10 mouse cellular contexts compared by ENCODE assay signal in the genomic region with DNA sequence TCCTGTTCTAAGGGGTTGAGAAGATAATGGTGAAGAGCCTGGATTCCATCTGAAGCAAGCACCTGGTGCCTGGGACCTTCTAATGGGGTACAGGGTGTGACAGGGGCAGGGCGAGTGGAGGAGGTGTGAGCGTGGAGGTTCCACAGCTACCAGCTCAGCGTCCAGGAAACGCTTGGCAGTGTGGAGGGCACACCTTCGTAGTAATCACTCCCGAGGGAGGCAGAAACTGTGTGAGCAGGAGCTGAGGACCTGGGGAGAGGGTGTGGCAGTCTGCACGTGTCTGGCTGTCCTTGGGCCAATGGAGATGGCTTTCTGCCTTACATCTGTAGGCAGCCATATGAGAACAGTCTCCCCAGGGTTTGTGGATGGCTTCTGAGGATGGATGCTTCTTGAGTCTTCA. TPM values are rescaled to one million over a fixed set of nuclear protein-coding genes. Genes with fewer than 3 reads are reported as not detected.
DNase-seq lines count a peak whose midpoint lies in the region; ATAC-seq and TF ChIP-seq lines count a peak whose summit lies in the region.
"Had no signal": no experiment of that assay in that cellular context is flagged by ENCODE, and none has a peak within 500 bp of the region (broad histone marks: within the 10 kb centered on the region; RNA-seq: fewer than 3 reads in every experiment).

No protein-coding gene starts in this region.

- H3K4me3 ChIP-seq in liver, postnatal 0 days (ENCODE audit: low read depth, low read length) = no peak overlapping the region
- no peak overlapping the region for H3K4me3 ChIP-seq in forebrain, embryonic 11.5 days (ENCODE audit: low read depth, low read length)
- no peak overlapping the region for H3K4me3 ChIP-seq in intestine, embryonic 16.5 days (ENCODE audit: low read length)
- H3K4me3 ChIP-seq in neural tube, embryonic 15.5 days (replicated peaks) = no peak overlapping the region
- H3K4me3 ChIP-seq: heart, embryonic 15.5 days had no signal

- H3K4me1 ChIP-seq in liver, postnatal 0 days (ENCODE audit: insufficient read depth) = peaks cover 79% of the 10 kb centered on the region
- H3K4me1 ChIP-seq in forebrain, embryonic 11.5 days (replicated peaks; ENCODE audit: control insufficient read depth, insufficient read depth, low read length) = peaks cover 55% of the 10 kb centered on the region
- H3K4me1 ChIP-seq in intestine, embryonic 16.5 days (ENCODE audit: control insufficient read depth, insufficient read depth, low read length) = peaks cover 86% of the 10 kb centered on the region
- H3K4me1 ChIP-seq in neural tube, embryonic 15.5 days = peaks cover 76% of the 10 kb centered on the region

- ATAC-seq in liver, postnatal 0 days = no peak
- peak; percentile 29; the same call in 1 of the 2 replicates for ATAC-seq in forebrain, embryonic 11.5 days (replicated peaks; ENCODE audit: low FRiP score)
- peak; percentile 41 for ATAC-seq in intestine, embryonic 16.5 days
- peak; percentile 10; the same call in 1 of the 2 replicates for ATAC-seq in neural tube, embryonic 15.5 days (ENCODE audit: low FRiP score)

- no peaks in the 10 kb centered on the region for H3K9me3 ChIP-seq in liver, postnatal 0 days (ENCODE audit: low read length)
- no peaks in the 10 kb centered on the region for H3K9me3 ChIP-seq in forebrain, embryonic 11.5 days (ENCODE audit: control insufficient read depth, low read length)
- H3K9me3 ChIP-seq in intestine, embryonic 16.5 days (ENCODE audit: control insufficient read depth, low read length) = no peaks in the 10 kb centered on the region
- no peaks in the 10 kb centered on the region for H3K9me3 ChIP-seq in neural tube, embryonic 15.5 days (replicated peaks)
- H3K9me3 ChIP-seq: heart, embryonic 15.5 days had no signal

- H3K4me2 ChIP-seq in liver, postnatal 0 days (ENCODE audit: low read depth, low read length) = no peak overlapping the region
- peak overlapping the region; percentile 36; the same call in 1 of the 2 replicates for H3K4me2 ChIP-seq in forebrain, embryonic 11.5 days (ENCODE audit: low read depth, low read length, severe bottlenecking)
- H3K4me2 ChIP-seq in intestine, embryonic 16.5 days (ENCODE audit: low read depth, low read length) = no peak overlapping the region
- peak overlapping the region; percentile 46 for H3K4me2 ChIP-seq in neural tube, embryonic 15.5 days
- H3K4me2 ChIP-seq: heart, embryonic 15.5 days had no signal

- H3K36me3 ChIP-seq in liver, postnatal 0 days (replicated peaks; ENCODE audit: insufficient read depth, low read length) = peaks cover 39% of the 10 kb centered on the region
- no peaks in the 10 kb centered on the region; the same call in 1 of the 2 replicates for H3K36me3 ChIP-seq in forebrain, embryonic 11.5 days (ENCODE audit: control insufficient read depth, insufficient read depth, low read length)
- H3K36me3 ChIP-seq in intestine, embryonic 16.5 days (ENCODE audit: control insufficient read depth, insufficient read depth, low read length) = peaks cover 6% of the 10 kb centered on the region
- H3K36me3 ChIP-seq in neural tube, embryonic 15.5 days = peaks cover 41% of the 10 kb centered on the region

- TF ChIP-seq CTCF in liver, postnatal 0 days (IDR thresholded peaks at IDR 0.05; ENCODE audit: low read depth) = no peak

- H3K27me3 ChIP-seq in liver, postnatal 0 days (ENCODE audit: insufficient read depth, low read length) = no peaks in the 10 kb centered on the region
- no peaks in the 10 kb centered on the region for H3K27me3 ChIP-seq in forebrain, embryonic 11.5 days (ENCODE audit: control insufficient read depth, insufficient read depth, low read length)
- no peaks in the 10 kb centered on the region for H3K27me3 ChIP-seq in intestine, embryonic 16.5 days (replicated peaks; ENCODE audit: control insufficient read depth, insufficient read depth, low read length)
- H3K27me3 ChIP-seq in neural tube, embryonic 15.5 days (replicated peaks) = no peaks in the 10 kb centered on the region
- H3K27me3 ChIP-seq: heart, embryonic 15.5 days had no signal

- no peak overlapping the region for H3K9ac ChIP-seq in liver, postnatal 0 days (replicated peaks)
- no peak overlapping the region for H3K9ac ChIP-seq in forebrain, embryonic 11.5 days (ENCODE audit: low read length)
- peak overlapping the region; percentile 59; the same call in 1 of the 2 replicates for H3K9ac ChIP-seq in intestine, embryonic 16.5 days (ENCODE audit: low read depth, low read length)
- H3K9ac ChIP-seq in neural tube, embryonic 15.5 days (replicated peaks) = no peak overlapping the region
- H3K9ac ChIP-seq: heart, embryonic 15.5 days had no signal

- intact Hi-C loops in left cerebral cortex, postnatal 36 days (cut with DNase I) = no loop called here

- peak overlapping the region; percentile 76; the same call in 1 of the 2 replicates for H3K27ac ChIP-seq in liver, postnatal 0 days (ENCODE audit: low read depth)
- peak overlapping the region; percentile 76 for H3K27ac ChIP-seq in forebrain, embryonic 11.5 days (ENCODE audit: low read depth, low read length)
- peak overlapping the region; percentile 89 for H3K27ac ChIP-seq in intestine, embryonic 16.5 days (ENCODE audit: low read length)
- H3K27ac ChIP-seq in neural tube, embryonic 15.5 days (replicated peaks) = peak overlapping the region; percentile 83
- H3K27ac ChIP-seq: heart, embryonic 15.5 days had no signal

- no peak for DNase-seq in liver, postnatal 0 days
- no peak for DNase-seq in liver
- no peak for DNase-seq in forebrain, embryonic 11.5 days (ENCODE audit: low spot score)
- no peak for DNase-seq in ovary, postnatal 14 days (ENCODE audit: low spot score)
- no peak for DNase-seq in heart, adult 18-20 months
- DNase-seq in left cerebral cortex, postnatal 36 days (ENCODE audit: low spot score in 2 of 2) = no peak

- 67% methylated on average over 7 of the region's 7 CpGs for WGBS in liver, postnatal 0 days (ENCODE audit: insufficient replicate concordance)
- 52% methylated on average over 7 of the region's 7 CpGs for WGBS in forebrain, embryonic 11.5 days
- 28% methylated on average over 7 of the region's 7 CpGs for WGBS in intestine, embryonic 16.5 days
- 39% methylated on average over 7 of the region's 7 CpGs for WGBS in neural tube, embryonic 15.5 days

- TF ChIP-seq EP300 in liver, postnatal 0 days (IDR thresholded peaks at IDR 0.05; ENCODE audit: low read depth) = no peak

RNA-seq across cellular contexts. Expression of a gene that starts 14.3 kb away (rescaled TPM):
- polyA plus RNA-seq in liver, postnatal 0 days (2015; fragmentation: Nextera tagmentation; extraction: Ambion mirVana) = 30.0 and 32.2 TPM in 2 replicates
- polyA plus RNA-seq in forebrain, embryonic 11.5 days (2014; fragmentation: Nextera tagmentation; extraction: Ambion mirVana) = 77.6 and 77.8 TPM in 2 replicates
- 141 and 148 TPM in 2 replicates for polyA plus RNA-seq in intestine, embryonic 16.5 days (2015; fragmentation: Nextera tagmentation; extraction: Ambion mirVana)
- 136 and 143 TPM in 2 replicates for polyA plus RNA-seq in neural tube, embryonic 15.5 days (2015; fragmentation: Nextera tagmentation; extraction: Ambion mirVana)
- total RNA-seq in heart, adult 18-20 months (2021) = 10 to 100 TPM; 34.9 to 36.6 TPM
- 100 to 1,000 TPM; 175 to 183 TPM for total RNA-seq in left cerebral cortex, postnatal 36 days (2021)

RNA-seq across cellular contexts. Expression of a gene that starts 27.5 kb away (rescaled TPM):
- 0.25 and 0.28 TPM in 2 replicates for polyA plus RNA-seq in liver, postnatal 0 days (2015; fragmentation: Nextera tagmentation; extraction: Ambion mirVana)
- polyA plus RNA-seq in forebrain, embryonic 11.5 days (2014; fragmentation: Nextera tagmentation; extraction: Ambion mirVana) = 13.3 and 17.7 TPM in 2 replicates
- 4.1 TPM in 2 replicates for polyA plus RNA-seq in intestine, embryonic 16.5 days (2015; fragmentation: Nextera tagmentation; extraction: Ambion mirVana)
- polyA plus RNA-seq in neural tube, embryonic 15.5 days (2015; fragmentation: Nextera tagmentation; extraction: Ambion mirVana) = 41.8 and 47.2 TPM in 2 replicates
- total RNA-seq in heart, adult 18-20 months (2021) = under 1 TPM; 0.51 to 0.55 TPM
- total RNA-seq in left cerebral cortex, postnatal 36 days (2021) = 10 to 100 TPM; 79.9 to 81.0 TPM
- total RNA-seq: MEL had no signal

RNA-seq across cellular contexts. Expression of a gene that starts 30.8 kb away (rescaled TPM):
- 409 and 433 TPM in 2 replicates for polyA plus RNA-seq in liver, postnatal 0 days (2015; fragmentation: Nextera tagmentation; extraction: Ambion mirVana)
- polyA plus RNA-seq in forebrain, embryonic 11.5 days (2014; fragmentation: Nextera tagmentation; extraction: Ambion mirVana) = 400 and 454 TPM in 2 replicates
- 466 and 491 TPM in 2 replicates for polyA plus RNA-seq in intestine, embryonic 16.5 days (2015; fragmentation: Nextera tagmentation; extraction: Ambion mirVana)
- polyA plus RNA-seq in neural tube, embryonic 15.5 days (2015; fragmentation: Nextera tagmentation; extraction: Ambion mirVana) = 314 and 372 TPM in 2 replicates
- total RNA-seq in heart, adult 18-20 months (2021) = 100 to 1,000 TPM; 505 to 584 TPM
- total RNA-seq in left cerebral cortex, postnatal 36 days (2021) = 100 to 1,000 TPM; 330 to 339 TPM

RNA-seq across cellular contexts. Expression of a gene that starts 37.4 kb away (rescaled TPM):
- polyA plus RNA-seq in liver, postnatal 0 days (2015; fragmentation: Nextera tagmentation; extraction: Ambion mirVana) = not detected in 2 replicates
- 0.44 TPM in 1 of 2 replicates, not detected in the other for polyA plus RNA-seq in forebrain, embryonic 11.5 days (2014; fragmentation: Nextera tagmentation; extraction: Ambion mirVana)
- not detected in 2 replicates for polyA plus RNA-seq in intestine, embryonic 16.5 days (2015; fragmentation: Nextera tagmentation; extraction: Ambion mirVana)
- polyA plus RNA-seq in neural tube, embryonic 15.5 days (2015; fragmentation: Nextera tagmentation; extraction: Ambion mirVana) = 0.63 and 0.88 TPM in 2 replicates
- total RNA-seq in heart, adult 18-20 months (2021) = not detected
- 1 to 10 TPM in 1 of 2 experiments, not detected in 1; 1.1 TPM for total RNA-seq in left cerebral cortex, postnatal 36 days (2021)

RNA-seq across cellular contexts. Expression of a gene that starts 46.7 kb away (rescaled TPM):
- 5.5 and 5.8 TPM in 2 replicates for polyA plus RNA-seq in liver, postnatal 0 days (2015; fragmentation: Nextera tagmentation; extraction: Ambion mirVana)
- 16.3 and 19.5 TPM in 2 replicates for polyA plus RNA-seq in forebrain, embryonic 11.5 days (2014; fragmentation: Nextera tagmentation; extraction: Ambion mirVana)
- polyA plus RNA-seq in intestine, embryonic 16.5 days (2015; fragmentation: Nextera tagmentation; extraction: Ambion mirVana) = 11.1 and 11.9 TPM in 2 replicates
- polyA plus RNA-seq in neural tube, embryonic 15.5 days (2015; fragmentation: Nextera tagmentation; extraction: Ambion mirVana) = 16.2 and 16.4 TPM in 2 replicates
- total RNA-seq in heart, adult 18-20 months (2021) = 1 to 10 TPM; 6.4 to 8.4 TPM
- total RNA-seq in left cerebral cortex, postnatal 36 days (2021) = 10 to 100 TPM; 20.2 to 20.7 TPM

Comparison
In these comparisons a context has a peak if more than half of its experiments do, and no peak if none do; other contexts are left out.
1. H3K4me2 ChIP-seq: peak in forebrain, embryonic 11.5 days (single experiment) and neural tube, embryonic 15.5 days (single experiment); none in liver, postnatal 0 days (single experiment) and intestine, embryonic 16.5 days (single experiment).
2. Peak in every context shown above with its lines, with median percentiles within 50 percentile points of each other: H3K27ac ChIP-seq.